Mouse (Mus musculus) CD4-positive naive resting alpha-beta T cell, adult 76 days (primary cell): ENCODE data around the gene Nrip1. TPM values are rescaled to one million over a fixed set of nuclear protein-coding genes. Genes with fewer than 3 reads are reported as not detected.

Experiments
- total RNA-seq: library from RNA; stranded (reverse); gene quantifications from one replicate; pipeline ENCODE4 v1.2.4, GENCODE M21; 2023

Nrip1 gene
- 125 TPM for total RNA-seq

GRCm38 (mm10) chr16:76373671-76374091 lies at the start of gene Nrip1:
Gene Nrip1, minus strand, starts transcription at chr16:76373827.

